Comparison of ENCODE assay signal across 26 mouse cellular contexts in the genomic region with DNA sequence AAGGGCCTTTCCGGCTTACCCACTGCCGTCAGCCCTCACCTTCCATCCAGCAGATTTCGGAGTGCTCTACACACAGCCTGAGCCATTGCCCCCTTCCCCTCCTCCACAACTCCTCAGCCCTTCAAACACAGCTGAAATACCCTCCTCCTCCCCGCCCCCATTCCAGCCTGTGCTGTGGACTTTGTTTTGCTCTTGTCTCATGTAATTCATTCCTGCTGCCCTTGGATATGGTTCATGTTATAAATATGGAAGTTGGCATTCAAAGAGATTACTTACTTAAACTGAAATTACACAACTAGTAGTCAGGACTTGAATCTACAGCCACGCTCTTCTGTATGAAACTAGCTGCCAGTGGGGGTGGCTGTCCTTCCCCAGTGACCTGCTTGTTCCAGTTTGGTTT. TPM values are rescaled to one million over a fixed set of nuclear protein-coding genes. Genes with fewer than 3 reads are reported as not detected.
DNase-seq lines count a peak whose midpoint lies in the region; ATAC-seq and TF ChIP-seq lines count a peak whose summit lies in the region.
"Had no signal": no experiment of that assay in that cellular context is flagged by ENCODE, and none has a peak within 500 bp of the region (broad histone marks: within the 10 kb centered on the region; RNA-seq: fewer than 3 reads in every experiment).

No protein-coding gene starts in this region.

- in situ Hi-C loops in ES-E14 (cut with MboI; ENCODE audit: low sequenced_read_pairs in 2 of 2, unreplicated experiment in 2 of 2) = no loop called here

- 65% methylated on average over 5 of the region's 5 CpGs for WGBS in lung, embryonic 16.5 days
- 91% methylated on average over 5 of the region's 5 CpGs for WGBS in neural tube, embryonic 15.5 days

- H3K27me3 ChIP-seq in lung, embryonic 16.5 days (ENCODE audit: control insufficient read depth, insufficient read depth, low read depth, low read length) = no peaks in the 10 kb centered on the region
- H3K27me3 ChIP-seq in neural tube, embryonic 15.5 days (replicated peaks) = no peaks in the 10 kb centered on the region
- H3K27me3 ChIP-seq: CH12.LX; forebrain, embryonic 12.5 days; heart, embryonic 12.5 days had no signal

- peaks cover 26% of the 10 kb centered on the region for H3K36me3 ChIP-seq in lung, embryonic 16.5 days (ENCODE audit: control insufficient read depth, insufficient read depth, low read length)
- peaks cover 20% of the 10 kb centered on the region for H3K36me3 ChIP-seq in ES-E14 (ENCODE audit: control insufficient read depth, insufficient read depth, low read length, poor library complexity, severe bottlenecking)
- H3K36me3 ChIP-seq in neural tube, embryonic 15.5 days = peaks cover 47% of the 10 kb centered on the region

- H3K4me2 ChIP-seq in lung, embryonic 16.5 days (ENCODE audit: low read depth, low read length) = no peak overlapping the region
- no peak overlapping the region for H3K4me2 ChIP-seq in neural tube, embryonic 15.5 days
- H3K4me2 ChIP-seq: forebrain, embryonic 12.5 days; heart, embryonic 12.5 days; hindbrain, embryonic 14.5 days had no signal

- DNase-seq in kidney, postnatal 10 days = peak; percentile 45
- DNase-seq in kidney, postnatal 14 days = no peak
- DNase-seq in lung, postnatal 14 days = no peak
- DNase-seq in ES-E14 (ENCODE audit: low read depth, low spot score) (no peak), adipocyte (ENCODE audit: low spot score) (peak; percentile 59)
- DNase-seq: adrenal gland, adult 2 months; adrenal gland, postnatal 25 days; cerebellum, adult 18-20 months; cerebellum, adult 9-11 months; cerebellum, postnatal 36 days; gastrocnemius, postnatal 10 days had no signal

- peaks cover 15% of the 10 kb centered on the region for H3K4me1 ChIP-seq in lung, embryonic 16.5 days (replicated peaks; ENCODE audit: control insufficient read depth, insufficient read depth, low read length)
- H3K4me1 ChIP-seq in ES-E14 (ENCODE audit: control insufficient read depth in 2 of 2, insufficient read depth in 2 of 2, low read length in 2 of 2, poor library complexity in 1 of 2) = peaks cover 0 to 5% of the 10 kb centered on the region in 2 experiments; a peak in 2 of 4 replicates
- no peaks in the 10 kb centered on the region for H3K4me1 ChIP-seq in neural tube, embryonic 15.5 days
- H3K4me1 ChIP-seq: forebrain, embryonic 12.5 days had no signal

- no peak overlapping the region for H3K4me3 ChIP-seq in lung, embryonic 16.5 days (ENCODE audit: low read length)
- no peak overlapping the region for H3K4me3 ChIP-seq in ES-E14 (ENCODE audit: insufficient read depth in 1 of 2, low read depth in 1 of 2, low read length in 2 of 2, poor library complexity in 1 of 2, severe bottlenecking in 1 of 2)
- no peak overlapping the region for H3K4me3 ChIP-seq in neural tube, embryonic 15.5 days (replicated peaks)
- H3K4me3 ChIP-seq: forebrain, embryonic 12.5 days; heart, embryonic 12.5 days; hindbrain, embryonic 10.5 days had no signal

- H3K9ac ChIP-seq in lung, embryonic 16.5 days (ENCODE audit: low read length) = no peak overlapping the region
- H3K9ac ChIP-seq in ES-E14 (ENCODE audit: insufficient read depth, low read depth, low read length, poor library complexity, severe bottlenecking) = peak overlapping the region; percentile 22; the same call in 1 of the 2 replicates
- H3K9ac ChIP-seq in neural tube, embryonic 15.5 days (replicated peaks) = no peak overlapping the region
- H3K9ac ChIP-seq: forebrain, embryonic 12.5 days; heart, embryonic 12.5 days; hindbrain, embryonic 14.5 days had no signal

- ATAC-seq in lung, embryonic 16.5 days (ENCODE audit: low read depth) = no peak
- ATAC-seq in neural tube, embryonic 15.5 days (ENCODE audit: low FRiP score) = no peak
- ATAC-seq in megakaryocyte, adult 5-6 weeks (ENCODE audit: poor library complexity, severe bottlenecking) = no peak
- ATAC-seq: activated CD4-positive, CD25-positive, alpha-beta regulatory T cell, adult 4 months; forebrain, embryonic 16.5 days had no signal

- no peaks in the 10 kb centered on the region for H3K9me3 ChIP-seq in lung, embryonic 16.5 days (ENCODE audit: control insufficient read depth, low read length)
- H3K9me3 ChIP-seq in ES-E14 (ENCODE audit: control insufficient read depth, insufficient read depth, low read depth, low read length) = no peaks in the 10 kb centered on the region
- H3K9me3 ChIP-seq in neural tube, embryonic 15.5 days (replicated peaks) = no peaks in the 10 kb centered on the region
- H3K9me3 ChIP-seq: forebrain, embryonic 12.5 days; heart, embryonic 12.5 days; hindbrain, embryonic 10.5 days had no signal

- H3K27ac ChIP-seq in lung, embryonic 16.5 days (ENCODE audit: low read length) = peak overlapping the region; percentile 91
- no peak overlapping the region for H3K27ac ChIP-seq in ES-E14 (ENCODE audit: insufficient read depth, low read depth, low read length, poor library complexity, severe bottlenecking)
- H3K27ac ChIP-seq in neural tube, embryonic 15.5 days (replicated peaks) = no peak overlapping the region
- H3K27ac ChIP-seq: forebrain, embryonic 12.5 days; hindbrain, embryonic 14.5 days had no signal

TF ChIP-seq in ES-E14, 5 proteins besides CTCF, POLR2A, EP300 and RAD21:
- TF ChIP-seq CHD2 (IDR thresholded peaks at IDR 0.05; ENCODE audit: low read depth, low read length) (no peak), ZNF384 (IDR thresholded peaks at IDR 0.05; ENCODE audit: low read depth, low read length) (no peak), MAFK (IDR thresholded peaks at IDR 0.05; ENCODE audit: insufficient read depth, low read depth, low read length) (no peak), HCFC1 (IDR thresholded peaks at IDR 0.05; ENCODE audit: borderline replicate concordance, insufficient read depth, low read length) (no peak), ZC3H11A (IDR thresholded peaks at IDR 0.05; ENCODE audit: borderline replicate concordance, low read depth, low read length) (no peak)

RNA-seq across cellular contexts. Expression of a gene that starts 16.1 kb away (rescaled TPM):
- polyA plus RNA-seq in lung, embryonic 16.5 days (2015; fragmentation: Nextera tagmentation; extraction: Ambion mirVana) = 0.34 and 0.40 TPM in 2 replicates
- 0.16 and 0.22 TPM in 2 replicates for total RNA-seq in ES-E14 (2012; rRNA removed)
- polyA plus RNA-seq in neural tube, embryonic 15.5 days (2015; fragmentation: Nextera tagmentation; extraction: Ambion mirVana) = 3.7 and 3.9 TPM in 2 replicates
- not detected in 2 replicates for total RNA-seq in megakaryocyte, adult 5-6 weeks (2015)
- not detected in 2 replicates for total RNA-seq in megakaryocyte, adult 5-6 weeks (2017)
- total RNA-seq: CH12.LX; G1E; gastrocnemius, postnatal 10 days; granulocyte monocyte progenitor cell, adult 5-6 weeks; heart, adult 8-10 months; heart, postnatal 25 days had no signal
- polyA plus RNA-seq: activated CD4-positive, CD25-positive, alpha-beta regulatory T cell, adult 4 months; G1E; heart, embryonic 12.5 days; heart, embryonic 16.5 days had no signal

RNA-seq across cellular contexts. Expression of a gene that starts 20.7 kb away (rescaled TPM):
- polyA plus RNA-seq in lung, embryonic 16.5 days (2015; fragmentation: Nextera tagmentation; extraction: Ambion mirVana) = 77.9 and 81.2 TPM in 2 replicates
- 25.4 and 36.2 TPM in 2 replicates for total RNA-seq in ES-E14 (2012; rRNA removed)
- polyA plus RNA-seq in neural tube, embryonic 15.5 days (2015; fragmentation: Nextera tagmentation; extraction: Ambion mirVana) = 65.6 and 69.7 TPM in 2 replicates
- total RNA-seq in megakaryocyte, adult 5-6 weeks (2015) = 53.1 TPM in 2 replicates
- 12.3 and 18.0 TPM in 2 replicates for total RNA-seq in megakaryocyte, adult 5-6 weeks (2017)

RNA-seq across cellular contexts. Expression of a gene that starts 51.9 kb away (rescaled TPM):
- 73.3 and 81.6 TPM in 2 replicates for polyA plus RNA-seq in lung, embryonic 16.5 days (2015; fragmentation: Nextera tagmentation; extraction: Ambion mirVana)
- 22.5 and 43.7 TPM in 2 replicates for total RNA-seq in ES-E14 (2012; rRNA removed)
- 4.1 and 14.7 TPM in 2 replicates for polyA plus RNA-seq in neural tube, embryonic 15.5 days (2015; fragmentation: Nextera tagmentation; extraction: Ambion mirVana)
- total RNA-seq in megakaryocyte, adult 5-6 weeks (2015) = 11.4 and 12.3 TPM in 2 replicates
- 8.3 and 13.7 TPM in 2 replicates for total RNA-seq in megakaryocyte, adult 5-6 weeks (2017)
- total RNA-seq: CH12.LX had no signal
- polyA plus RNA-seq: activated CD4-positive, CD25-positive, alpha-beta regulatory T cell, adult 4 months had no signal

Comparison
In these comparisons a context has a peak if more than half of its experiments do, and no peak if none do; other contexts are left out.
1. DNase-seq: peak in kidney, postnatal 10 days (single experiment) and adipocyte (single experiment); none in kidney, postnatal 14 days (single experiment), lung, postnatal 14 days (single experiment) and ES-E14 (single experiment).